Mouse (Mus musculus) MEL (cell line): Measurements from ENCODE around the gene Pdlim5. TPM values are rescaled to one million over a fixed set of nuclear protein-coding genes. Genes with fewer than 3 reads are reported as not detected.

Experiments used
- DNase-seq: peaks from one replicate; pipeline ENCODE4 v3.0.0; 2011; ENCODE audit warnings: low read depth, low spot score
- H3K27ac ChIP-seq: 2 replicates; pipeline ENCODE4 v1.5.1; 2012; ENCODE audit warnings: low read depth, mild to moderate bottlenecking, control low read depth, low read length, moderate library complexity; ENCODE audit not compliant: control insufficient read depth
- H3K27me3 ChIP-seq, 2 experiments: fragments of 150-350 bp in 1 of 2; sonication (generic) in 1 of 2; 2 replicates each; pipeline ENCODE4 v1.6.1; 2012; ENCODE audit warnings: low read length in 2 of 2, mild to moderate bottlenecking in 2 of 2, improper control_type of control experiment in 1 of 2, moderate library complexity in 1 of 2; ENCODE audit not compliant: insufficient read depth in 2 of 2, control insufficient read depth in 1 of 2
- H3K36me3 ChIP-seq, 2 experiments: 2 replicates each; pipeline ENCODE4 v1.6.1; 2012 to 2014; ENCODE audit warnings: low read length in 2 of 2, improper control_type of control experiment in 1 of 2, inconsistent platforms in 1 of 2, mild to moderate bottlenecking in 1 of 2; ENCODE audit not compliant: insufficient read depth in 2 of 2, control insufficient read depth in 1 of 2
- H3K4me1 ChIP-seq, 2 experiments: fragments of 150-350 bp in 1 of 2; sonication (generic) in 1 of 2; 2 replicates each; pipeline ENCODE4 v1.6.1; 2012; ENCODE audit warnings: low read length in 2 of 2, improper control_type of control experiment in 1 of 2, mild to moderate bottlenecking in 1 of 2; ENCODE audit not compliant: insufficient read depth in 2 of 2, control insufficient read depth in 1 of 2
- H3K4me3 ChIP-seq, 2 experiments: fragments of 150-350 bp in 1 of 2; sonication (generic) in 1 of 2; 2 replicates each; pipeline ENCODE4 v1.5.1; 2012; ENCODE audit warnings: low read depth in 2 of 2, low read length in 2 of 2, mild to moderate bottlenecking in 2 of 2, moderate library complexity in 2 of 2, control low read depth in 1 of 2, improper control_type of control experiment in 1 of 2; ENCODE audit not compliant: control insufficient read depth in 1 of 2, insufficient read depth in 1 of 2
- H3K79me2 ChIP-seq: 2 replicates; pipeline ENCODE4 v1.6.1; 2012; ENCODE audit warnings: mild to moderate bottlenecking, low read length, moderate library complexity; ENCODE audit not compliant: control insufficient read depth, poor library complexity, insufficient read depth
- H3K9ac ChIP-seq: 2 replicates; pipeline ENCODE4 v1.6.1; 2012; ENCODE audit warnings: low read depth, mild to moderate bottlenecking, control low read depth, low read length, moderate library complexity; ENCODE audit not compliant: control insufficient read depth, poor library complexity, severe bottlenecking
- H3K9me3 ChIP-seq: fragments of 150-350 bp; sonication (generic); replicated peaks from 2 replicates; pipeline ENCODE4 v1.6.1; 2012; ENCODE audit warnings: mild to moderate bottlenecking, low read length, improper control_type of control experiment, moderate library complexity; ENCODE audit not compliant: insufficient read depth
- CHD1 ChIP-seq: IDR thresholded peaks from 2 replicates; pipeline ENCODE4 v1.6.1; 2012; ENCODE audit warnings: low read depth, mild to moderate bottlenecking, inconsistent platforms, low read length, improper control_type of control experiment
- CHD2 ChIP-seq: IDR thresholded peaks from 2 replicates; pipeline ENCODE4 v1.6.1; 2011; ENCODE audit warnings: low read length, improper control_type of control experiment
- CTCF ChIP-seq, 3 experiments: IDR thresholded peaks in 2 of 3; conservative IDR thresholded peaks in 1 of 3; 2 replicates each; pipeline ENCODE4 v1.5.1; 2011 to 2012; ENCODE audit warnings: low read length in 3 of 3, low read depth in 2 of 3, mild to moderate bottlenecking in 2 of 3, improper control_type of control experiment in 1 of 3, inconsistent platforms in 1 of 3, mixed read lengths in 1 of 3, moderate library complexity in 1 of 3; ENCODE audit not compliant: control insufficient read depth in 1 of 3, insufficient read depth in 1 of 3, poor library complexity in 1 of 3, severe bottlenecking in 1 of 3
- EP300 ChIP-seq, 2 experiments: IDR thresholded peaks; 2 replicates each; pipeline ENCODE4 v1.6.1; 2011; ENCODE audit warnings: improper control_type of control experiment in 2 of 2, low read length in 2 of 2, low read depth in 1 of 2, mild to moderate bottlenecking in 1 of 2
- ETS1 ChIP-seq: IDR thresholded peaks from 2 replicates; pipeline ENCODE4 v1.6.1; 2012; ENCODE audit warnings: low read depth, mild to moderate bottlenecking, inconsistent platforms, low read length, improper control_type of control experiment, moderate library complexity
- GABPA ChIP-seq: IDR thresholded peaks from 2 replicates; pipeline ENCODE4 v1.6.1; 2012; ENCODE audit warnings: low read depth, mild to moderate bottlenecking, inconsistent platforms, low read length, improper control_type of control experiment, moderate library complexity
- HCFC1 ChIP-seq: IDR thresholded peaks from 2 replicates; pipeline ENCODE4 v1.6.1; 2012; ENCODE audit warnings: low read depth, mild to moderate bottlenecking, inconsistent platforms, low read length, improper control_type of control experiment, moderate library complexity
- MAFK ChIP-seq: IDR thresholded peaks from 2 replicates; pipeline ENCODE4 v1.6.1; 2011; ENCODE audit warnings: low read depth, mild to moderate bottlenecking, low read length, improper control_type of control experiment, borderline replicate concordance
- MAX ChIP-seq: IDR thresholded peaks from 2 replicates; pipeline ENCODE4 v1.6.1; 2011; ENCODE audit warnings: low read length, improper control_type of control experiment
- MEF2A ChIP-seq: IDR thresholded peaks from 2 replicates; pipeline ENCODE4 v1.6.1; 2014; ENCODE audit warnings: low read depth, mild to moderate bottlenecking, inconsistent platforms, low read length, improper control_type of control experiment; ENCODE audit not compliant: poor library complexity, insufficient replicate concordance, severe bottlenecking; ENCODE audit errors: extremely low read depth
- MXI1 ChIP-seq: IDR thresholded peaks from 2 replicates; pipeline ENCODE4 v1.6.1; 2011; ENCODE audit warnings: mild to moderate bottlenecking, low read depth, low read length, improper control_type of control experiment
- NELFE ChIP-seq: IDR thresholded peaks from 2 replicates; pipeline ENCODE4 v1.6.1; 2011; ENCODE audit warnings: low read depth, low read length, improper control_type of control experiment
- POLR2A ChIP-seq, 2 experiments: IDR thresholded peaks; 2 replicates each; pipeline ENCODE4 v1.6.1; 2011 to 2012; ENCODE audit warnings: low read length in 2 of 2, mild to moderate bottlenecking in 2 of 2, control low read depth in 1 of 2, improper control_type of control experiment in 1 of 2, low read depth in 1 of 2, moderate library complexity in 1 of 2; ENCODE audit not compliant: control insufficient read depth in 1 of 2, insufficient read depth in 1 of 2, poor library complexity in 1 of 2
- POLR2AphosphoS5 ChIP-seq: IDR thresholded peaks from 2 replicates; pipeline ENCODE4 v1.6.1; 2012; ENCODE audit warnings: low read depth, borderline replicate concordance, mild to moderate bottlenecking, inconsistent platforms, low read length, moderate library complexity, mixed read lengths
- RAD21 ChIP-seq: IDR thresholded peaks from 2 replicates; pipeline ENCODE4 v1.6.1; 2011; ENCODE audit warnings: mild to moderate bottlenecking, low read depth, low read length, improper control_type of control experiment
- RCOR1 ChIP-seq: IDR thresholded peaks from 2 replicates; pipeline ENCODE4 v1.6.1; 2012; ENCODE audit warnings: low read depth, mild to moderate bottlenecking, inconsistent platforms, low read length, improper control_type of control experiment
- SIN3A ChIP-seq: IDR thresholded peaks from 2 replicates; pipeline ENCODE4 v1.6.1; 2012; ENCODE audit warnings: low read length, improper control_type of control experiment, inconsistent platforms
- TAL1 ChIP-seq: IDR thresholded peaks from 2 replicates; pipeline ENCODE4 v1.6.1; 2012; ENCODE audit warnings: mild to moderate bottlenecking, inconsistent platforms, low read length, moderate library complexity, mixed read lengths
- TBP ChIP-seq: IDR thresholded peaks from 2 replicates; pipeline ENCODE4 v1.8.0; 2011; ENCODE audit warnings: low read depth, low read length, improper control_type of control experiment
- ZC3H11A ChIP-seq: IDR thresholded peaks from 2 replicates; pipeline ENCODE4 v1.6.1; 2012; ENCODE audit warnings: low read depth, mild to moderate bottlenecking, inconsistent platforms, low read length, improper control_type of control experiment
- ZKSCAN1 ChIP-seq: IDR thresholded peaks from 2 replicates; pipeline ENCODE4 v1.6.1; 2012; ENCODE audit warnings: low read depth, mild to moderate bottlenecking, inconsistent platforms, low read length, improper control_type of control experiment, moderate library complexity
- ZNF384 ChIP-seq: IDR thresholded peaks from 2 replicates; pipeline ENCODE4 v1.6.1; 2012; ENCODE audit warnings: low read depth, mild to moderate bottlenecking, inconsistent platforms, low read length, improper control_type of control experiment
- polyA plus RNA-seq, 2 experiments: library from polyadenylated mRNA; stranded (reverse) in 1 of 2; unstranded in 1 of 2; fragments of >175 nt in 1 of 2; fragments of >200 nt in 1 of 2; gene quantifications; 2 replicates each; pipeline versions ENCODE4 v1.2.1 to v1.2.4; 2012; ENCODE audit warnings: low replicate concordance in 2 of 2, low read depth in 1 of 2; ENCODE audit not compliant: insufficient read length in 2 of 2, insufficient read depth in 1 of 2, missing spikeins in 1 of 2
- total RNA-seq: library from RNA; depleted of rRNA; stranded (reverse); fragments of 300-350 nt; gene quantifications from 2 replicates; pipeline ENCODE4 v1.2.3, GENCODE M21; 2012

Pdlim5 gene
- total and polyA plus RNA-seq, 3 experiments, result 8.7 to 9.9 TPM; not detected in 1

DNA sequence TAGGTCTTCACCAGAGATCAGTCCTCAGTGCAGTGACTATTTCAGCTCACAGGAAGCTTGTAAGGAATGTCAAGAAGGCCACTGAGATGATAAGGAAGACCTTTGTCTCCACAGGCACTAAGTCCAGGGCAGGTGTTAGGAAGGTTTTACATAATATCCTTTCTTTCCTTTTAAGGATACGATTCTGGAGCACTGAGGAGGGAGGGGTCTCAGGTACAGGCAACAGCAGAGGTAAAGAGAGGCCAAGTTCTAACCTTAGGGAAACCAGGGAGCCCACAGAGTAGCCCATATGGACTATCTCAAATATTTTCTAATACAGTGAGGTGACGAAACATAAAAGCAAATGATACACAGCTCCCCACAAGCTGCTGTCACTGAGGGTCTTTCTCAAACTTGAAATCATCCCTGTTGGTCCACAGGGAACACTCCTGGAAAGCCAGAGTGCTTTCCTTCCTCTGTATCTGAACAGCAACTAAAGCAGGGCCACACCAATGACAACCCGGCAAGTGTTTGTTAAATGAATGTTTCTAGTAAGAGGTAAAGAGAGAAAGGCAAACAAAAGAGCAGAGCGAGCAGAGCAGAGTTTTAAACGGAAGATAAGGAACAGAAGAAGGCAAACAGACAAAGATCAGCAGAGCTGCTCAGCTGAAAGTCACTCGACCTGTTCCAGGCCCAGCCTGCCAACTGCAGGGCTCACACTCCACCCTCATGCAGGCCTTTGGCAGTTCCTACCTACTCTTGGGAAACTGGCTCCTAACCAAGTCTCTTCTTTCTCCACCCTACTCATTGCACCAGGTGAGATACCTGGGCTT lies 55.9 kb downstream of the Pdlim5 start:
- H3K27ac ChIP-seq, result no peak overlapping the region
- H3K9ac ChIP-seq, result no peak overlapping the region
- TF ChIP-seq ETS1 (no peak), MAFK (no peak), TAL1 (no peak), RCOR1 (no peak), MXI1 (no peak), ZC3H11A (no peak), POLR2A (IDR thresholded peaks at IDR 0.05; ENCODE audit: control insufficient read depth in 1 of 2, insufficient read depth in 1 of 2, low read depth in 1 of 2, low read length in 2 of 2, poor library complexity in 1 of 2) (no peak), CHD1 (no peak), POLR2AphosphoS5 (no peak), ZNF384 (no peak), ZKSCAN1 (no peak), TBP (no peak), NELFE (no peak), MAX (no peak), RAD21 (no peak)
- no peaks in the 10 kb centered on the region for H3K9me3 ChIP-seq
- no peak for DNase-seq
- no peak overlapping the region for H3K4me3 ChIP-seq
- H3K27me3 ChIP-seq, result no peaks in the 10 kb centered on the region
- H3K36me3 ChIP-seq, result no peaks in the 10 kb centered on the region
- no peaks in the 10 kb centered on the region for H3K79me2 ChIP-seq
- no peaks in the 10 kb centered on the region for H3K4me1 ChIP-seq

DNA sequence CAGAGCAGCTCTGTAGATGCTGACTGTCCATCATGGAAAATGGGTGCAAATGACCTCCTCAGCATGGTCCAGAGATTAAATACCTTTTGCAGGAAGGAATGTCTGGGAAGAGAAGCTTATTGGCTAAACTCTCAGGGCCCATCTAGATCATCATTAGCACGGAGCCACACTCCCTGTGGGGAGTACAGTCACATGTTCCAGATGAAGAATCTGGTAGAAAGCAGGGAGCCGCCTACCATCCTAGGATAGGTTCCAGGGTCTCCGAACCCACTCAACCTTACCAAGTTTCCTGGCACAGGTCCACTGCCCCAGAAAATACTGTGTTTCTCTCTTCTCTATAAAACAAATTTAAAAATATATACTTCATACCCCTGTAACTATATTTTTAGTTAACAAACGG lies 57.4 kb downstream of the Pdlim5 start:
- Histone ChIP-seq H3K4me3 (no peak overlapping the region), H3K9me3 (no peaks in the 10 kb centered on the region), H3K4me1 (no peaks in the 10 kb centered on the region; a peak in 1 of 4 replicates), H3K36me3 (no peaks in the 10 kb centered on the region), H3K9ac (no peak overlapping the region), H3K27ac (no peak overlapping the region), H3K27me3 (no peaks in the 10 kb centered on the region), H3K79me2 (no peaks in the 10 kb centered on the region)
- no peak for TF ChIP-seq MAFK
- no peak for TF ChIP-seq CHD2
- no peak for TF ChIP-seq GABPA
- no peak for TF ChIP-seq MXI1
- TF ChIP-seq TAL1, result no peak
- TF ChIP-seq MEF2A, result no peak
- TF ChIP-seq POLR2AphosphoS5, result no peak
- no peak for TF ChIP-seq TBP
- no peak for TF ChIP-seq CTCF (IDR thresholded peaks at IDR 0.05 in 2 of 3, conservative IDR thresholded peaks at IDR 0.05 in 1 of 3; ENCODE audit: control insufficient read depth in 1 of 3, insufficient read depth in 1 of 3, low read depth in 2 of 3, low read length in 3 of 3, poor library complexity in 1 of 3, severe bottlenecking in 1 of 3)
- no peak for TF ChIP-seq HCFC1
- no peak for TF ChIP-seq EP300 (IDR thresholded peaks at IDR 0.05; ENCODE audit: low read depth in 1 of 2, low read length in 2 of 2)
- TF ChIP-seq SIN3A, result no peak
- no peak for DNase-seq
